Mouse (Mus musculus): ENCODE data around the gene Dnajc14.

The Dnajc14 gene

GRCm38 (mm10) chr10:128848426-128848825 lies 44.6 kb downstream of the Dnajc14 start:
- TF ChIP-seq GATA4 (IDR thresholded peaks at IDR 0.05; ENCODE audit: insufficient replicate concordance, low read length) = no peak

- TF ChIP-seq GATA4 (IDR thresholded peaks at IDR 0.05; ENCODE audit: insufficient replicate concordance, low read length) = no peak
Observed at GRCm38 (mm10) chr10:128850339-128850738, 46.5 kb downstream of the Dnajc14 start.

GRCm38 (mm10) chr10:128861176-128861575 lies 57.3 kb downstream of the Dnajc14 start:
- TF ChIP-seq GATA4 (IDR thresholded peaks at IDR 0.05; ENCODE audit: insufficient replicate concordance, low read length) = no peak

- no peak for TF ChIP-seq GATA4 (IDR thresholded peaks at IDR 0.05; ENCODE audit: insufficient replicate concordance, low read length)
Observed at GRCm38 (mm10) chr10:128866042-128866441, 62.2 kb downstream of the Dnajc14 start.

GRCm38 (mm10) chr10:128866518-128866917 lies 62.7 kb downstream of the Dnajc14 start:
- TF ChIP-seq GATA4 (IDR thresholded peaks at IDR 0.05; ENCODE audit: insufficient replicate concordance, low read length) = no peak
